ENCODE assay signal across 8 mouse cellular contexts in the genomic region with DNA sequence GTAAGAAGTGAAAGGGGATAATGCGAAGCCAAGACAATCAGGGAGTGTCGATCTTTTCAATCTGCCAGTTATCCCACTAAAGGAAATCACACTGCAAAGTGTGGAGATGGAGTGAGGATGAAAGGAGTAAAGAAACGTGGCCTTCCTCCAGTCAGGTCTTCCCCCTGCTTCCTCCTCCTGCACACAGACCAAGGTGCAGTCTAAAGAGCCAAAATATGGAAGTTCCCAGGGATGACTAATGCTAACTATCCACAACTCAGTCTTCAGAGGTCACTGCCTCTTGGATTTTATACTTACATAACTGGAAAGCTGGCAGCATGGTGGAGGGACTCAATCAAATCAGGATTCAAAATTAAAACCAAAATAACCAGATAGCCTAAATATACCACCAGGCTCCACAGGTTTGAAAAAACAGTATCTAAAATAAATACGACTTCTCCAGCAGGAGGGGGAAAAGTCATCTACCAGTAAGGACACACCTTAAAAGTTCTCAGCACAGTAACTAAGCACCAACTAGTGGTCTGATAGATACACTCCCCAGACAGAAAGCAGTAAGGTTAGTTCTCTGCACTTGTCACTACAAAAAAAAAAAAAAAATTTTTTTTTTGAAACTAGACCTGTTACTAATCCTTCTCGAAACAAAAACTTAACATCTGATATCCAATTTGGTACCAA. TPM values are rescaled to one million over a fixed set of nuclear protein-coding genes. Genes with fewer than 3 reads are reported as not detected.
DNase-seq lines count a peak whose midpoint lies in the region; ATAC-seq lines count a peak whose summit lies in the region.

No protein-coding gene starts in this region.

- WGBS in neural tube, embryonic 11.5 days = 26% methylated on average over 5 of the region's 5 CpGs
- 18% methylated on average over 5 of the region's 5 CpGs for whole genome bisulfite sequencing in embryonic facial prominence, embryonic 10.5 days
- 27% methylated on average over 5 of the region's 5 CpGs for WGBS in intestine, embryonic 15.5 days

- peaks cover 22% of the 10 kb centered on the region for H3K4me1 ChIP-seq in neural tube, embryonic 11.5 days (ENCODE audit: control insufficient read depth, insufficient read depth, low read length)
- peaks cover 81% of the 10 kb centered on the region for H3K4me1 ChIP-seq in embryonic facial prominence, embryonic 10.5 days
- H3K4me1 ChIP-seq in intestine, embryonic 15.5 days (replicated peaks) = peaks cover 24% of the 10 kb centered on the region

- no peaks in the 10 kb centered on the region for H3K36me3 ChIP-seq in neural tube, embryonic 11.5 days (ENCODE audit: control insufficient read depth, insufficient read depth, low read length)
- peaks cover under 1% of the 10 kb centered on the region; the same call in 1 of the 2 replicates for H3K36me3 ChIP-seq in embryonic facial prominence, embryonic 10.5 days (replicated peaks)
- 0 out of 2 replicates have a peak, but pooled peaks cover 3% of the 10 kb centered on the region for H3K36me3 ChIP-seq in intestine, embryonic 15.5 days

- peak overlapping the region; percentile 91 for H3K4me3 ChIP-seq in neural tube, embryonic 11.5 days (ENCODE audit: low read depth, low read length)
- peak overlapping the region; percentile 90 for H3K4me3 ChIP-seq in embryonic facial prominence, embryonic 10.5 days
- peak overlapping the region; percentile 88 for H3K4me3 ChIP-seq in intestine, embryonic 15.5 days (replicated peaks)

- ATAC-seq in neural tube, embryonic 11.5 days (ENCODE audit: insufficient read depth, low FRiP score, low TSS enrichment) = no peak
- ATAC-seq in intestine, embryonic 15.5 days = no peak
- 0 out of 2 replicates have a peak, but pooled peaks have one; percentile 29 for ATAC-seq in monocyte, adult 5-6 weeks (replicated peaks; ENCODE audit: insufficient number of reproducible peaks, low FRiP score, low TSS enrichment, poor library complexity, severe bottlenecking)

- no peak overlapping the region for H3K27ac ChIP-seq in neural tube, embryonic 11.5 days (ENCODE audit: low read depth, low read length)
- H3K27ac ChIP-seq in embryonic facial prominence, embryonic 10.5 days (replicated peaks) = peak overlapping the region; percentile 100
- H3K27ac ChIP-seq in intestine, embryonic 15.5 days = peak overlapping the region; percentile 93; the same call in 1 of the 2 replicates

- peak overlapping the region; percentile 60 for H3K4me2 ChIP-seq in neural tube, embryonic 11.5 days (ENCODE audit: low read depth)
- H3K4me2 ChIP-seq in intestine, embryonic 15.5 days (replicated peaks) = peak overlapping the region; percentile 70

- H3K9ac ChIP-seq in neural tube, embryonic 11.5 days (ENCODE audit: low read length) = peak overlapping the region; percentile 94
- peak overlapping the region; percentile 89; the same call in 1 of the 2 replicates for H3K9ac ChIP-seq in intestine, embryonic 15.5 days

- no peak for DNase-seq in neural tube, embryonic 11.5 days (ENCODE audit: low spot score)
- DNase-seq in neural tube, embryonic 10.5 days (ENCODE audit: extremely low spot score, low spot score) = no peak
- DNase-seq in embryonic facial prominence, embryonic 10.5 days (ENCODE audit: low spot score) = no peak
- DNase-seq in gastrocnemius, postnatal 10 days = no peak
- DNase-seq in frontal cortex, postnatal 10 days (ENCODE audit: low spot score in 2 of 2) = no peak
- no peak for DNase-seq in gastrocnemius, postnatal 25 days

- H3K9me3 ChIP-seq in neural tube, embryonic 11.5 days (ENCODE audit: control insufficient read depth, low read length) = no peaks in the 10 kb centered on the region
- H3K9me3 ChIP-seq in embryonic facial prominence, embryonic 10.5 days = no peaks in the 10 kb centered on the region
- H3K9me3 ChIP-seq in intestine, embryonic 15.5 days = no peaks in the 10 kb centered on the region

- no peaks in the 10 kb centered on the region for H3K27me3 ChIP-seq in neural tube, embryonic 11.5 days (ENCODE audit: control insufficient read depth, insufficient read depth, low read length)
- 0 out of 2 replicates have a peak, but pooled peaks cover 3% of the 10 kb centered on the region for H3K27me3 ChIP-seq in embryonic facial prominence, embryonic 10.5 days (replicated peaks; ENCODE audit: low read depth, poor library complexity, severe bottlenecking)
- H3K27me3 ChIP-seq in intestine, embryonic 15.5 days (replicated peaks) = no peaks in the 10 kb centered on the region

RNA-seq across cellular contexts. Expression of a gene that starts 18.5 kb away (rescaled TPM):
- 3.5 and 3.6 TPM in 2 replicates for polyA plus RNA-seq in neural tube, embryonic 11.5 days (2014; fragmentation: Nextera tagmentation; extraction: Ambion mirVana)
- polyA plus RNA-seq in embryonic facial prominence, embryonic 10.5 days (2016; fragmentation: Nextera tagmentation; extraction: Ambion mirVana) = 3.9 and 4.2 TPM in 2 replicates
- polyA plus RNA-seq in intestine, embryonic 15.5 days (2015; fragmentation: Nextera tagmentation; extraction: Ambion mirVana) = 3.3 and 3.7 TPM in 2 replicates
- 28.3 to 57.4 TPM (median 42.9 TPM) in 3 replicates for total RNA-seq in monocyte, adult 5-6 weeks (2017)
- 10 to 100 TPM; 10.0 to 12.5 TPM for total RNA-seq in gastrocnemius, postnatal 10 days (2021)
- total RNA-seq in gastrocnemius, postnatal 25 days (2021) = 1 to 10 TPM; 7.0 to 7.2 TPM
